Mouse (Mus musculus) embryonic facial prominence, embryonic 12.5 days (tissue): ENCODE data around the gene Atf1. TPM values are rescaled to one million over a fixed set of nuclear protein-coding genes. Genes with fewer than 3 reads are reported as not detected.

Experiments
- ATAC-seq: fragments of 200-750 bp; cut with Nextera tagmentation; 2 replicates; pipeline ENCODE4 v1.8.0; 2017; ENCODE audit not compliant: insufficient number of reproducible peaks, insufficient read depth, low FRiP score, low TSS enrichment
- H3K27ac ChIP-seq: fragments of 300-500 bp; sonication (generic); 2 replicates; pipeline ENCODE4 v1.5.1; 2016; ENCODE audit warnings: mild to moderate bottlenecking
- H3K27me3 ChIP-seq: fragments of 300-500 bp; sonication (generic); 2 replicates; pipeline ENCODE4 v1.6.1; 2016; ENCODE audit warnings: mild to moderate bottlenecking, moderate library complexity
- H3K36me3 ChIP-seq: fragments of 300-500 bp; sonication (generic); 2 replicates; pipeline ENCODE4 v1.6.1; 2016; ENCODE audit warnings: mild to moderate bottlenecking
- H3K4me1 ChIP-seq: fragments of 300-500 bp; sonication (generic); 2 replicates; pipeline ENCODE4 v1.6.1; 2016
- H3K4me2 ChIP-seq: fragments of 300-500 bp; sonication (generic); replicated peaks from 2 replicates; pipeline ENCODE4 v1.6.1; 2016; ENCODE audit warnings: mild to moderate bottlenecking, moderate library complexity
- H3K4me3 ChIP-seq: fragments of 300-500 bp; sonication (generic); 2 replicates; pipeline ENCODE4 v1.5.1; 2016; ENCODE audit warnings: mild to moderate bottlenecking
- H3K9ac ChIP-seq: fragments of 300-500 bp; sonication (generic); 2 replicates; pipeline ENCODE4 v1.6.1; 2016; ENCODE audit warnings: mild to moderate bottlenecking, moderate library complexity
- H3K9me3 ChIP-seq: fragments of 300-500 bp; sonication (generic); 2 replicates; pipeline ENCODE4 v1.6.1; 2016; ENCODE audit warnings: mild to moderate bottlenecking, moderate library complexity
- WGBS: fragments of 180-500 bp; shearing (Covaris S2); methylation state at CpG from one replicate; pipeline ENCODE4 v1.1.7; 2016; 5-methylcytosine and 5-hydroxymethylcytosine counted together
- polyA plus RNA-seq: library from polyadenylated mRNA; unstranded; fragments of >200 nt; fragmentation: Nextera tagmentation; extraction: Ambion mirVana; gene quantifications from 2 replicates; pipeline ENCODE4 v1.2.1, GENCODE M21; 2016

Atf1 gene
- polyA plus RNA-seq, 1 experiment from 2014 or later = 46.8 TPM

DNA sequence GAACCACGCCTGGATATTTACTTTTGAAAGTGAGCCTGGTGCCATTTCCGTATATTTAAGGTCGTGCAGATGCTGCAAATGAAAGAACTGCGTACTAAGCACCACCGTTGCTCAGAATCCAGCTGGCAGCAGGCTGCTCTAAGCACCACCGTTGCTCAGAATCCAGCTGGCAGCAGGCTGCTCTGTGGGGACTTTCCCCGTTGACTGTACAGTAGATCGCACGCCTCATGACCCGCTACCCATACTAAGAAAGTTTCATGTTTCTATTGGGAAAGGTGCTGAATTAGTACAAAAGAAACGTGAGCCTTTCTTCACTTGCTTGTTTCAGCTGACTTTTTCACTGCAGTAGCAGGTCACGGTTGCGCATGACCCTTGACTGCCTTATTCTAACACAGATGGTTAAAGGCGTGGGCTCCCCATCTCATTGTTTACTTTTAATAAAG, 38.6 kb upstream of the Atf1 start:
- H3K27me3 ChIP-seq = no peaks in the 10 kb centered on the region
- peaks cover 85% of the 10 kb centered on the region for H3K36me3 ChIP-seq
- H3K4me2 ChIP-seq = no peak overlapping the region
- no peak for ATAC-seq
- 73% methylated on average over 14 of the region's 14 CpGs for WGBS
- H3K4me3 ChIP-seq = no peak overlapping the region
- no peak overlapping the region for H3K27ac ChIP-seq
- no peaks in the 10 kb centered on the region for H3K9me3 ChIP-seq
- no peaks in the 10 kb centered on the region for H3K4me1 ChIP-seq
- H3K9ac ChIP-seq = no peak overlapping the region

- no peak overlapping the region for H3K9ac ChIP-seq
- H3K9me3 ChIP-seq = no peaks in the 10 kb centered on the region
- H3K27ac ChIP-seq = no peak overlapping the region
- H3K4me1 ChIP-seq = no peaks in the 10 kb centered on the region
- no peak overlapping the region for H3K4me2 ChIP-seq
- peaks cover 78% of the 10 kb centered on the region for H3K36me3 ChIP-seq
- no peaks in the 10 kb centered on the region for H3K27me3 ChIP-seq
- WGBS = 89% methylated on average over 5 of the region's 5 CpGs
- H3K4me3 ChIP-seq = no peak overlapping the region
- ATAC-seq = no peak
Measured at GRCm38 (mm10) chr15:100190083-100190482, 37.5 kb upstream of the Atf1 start.

DNA sequence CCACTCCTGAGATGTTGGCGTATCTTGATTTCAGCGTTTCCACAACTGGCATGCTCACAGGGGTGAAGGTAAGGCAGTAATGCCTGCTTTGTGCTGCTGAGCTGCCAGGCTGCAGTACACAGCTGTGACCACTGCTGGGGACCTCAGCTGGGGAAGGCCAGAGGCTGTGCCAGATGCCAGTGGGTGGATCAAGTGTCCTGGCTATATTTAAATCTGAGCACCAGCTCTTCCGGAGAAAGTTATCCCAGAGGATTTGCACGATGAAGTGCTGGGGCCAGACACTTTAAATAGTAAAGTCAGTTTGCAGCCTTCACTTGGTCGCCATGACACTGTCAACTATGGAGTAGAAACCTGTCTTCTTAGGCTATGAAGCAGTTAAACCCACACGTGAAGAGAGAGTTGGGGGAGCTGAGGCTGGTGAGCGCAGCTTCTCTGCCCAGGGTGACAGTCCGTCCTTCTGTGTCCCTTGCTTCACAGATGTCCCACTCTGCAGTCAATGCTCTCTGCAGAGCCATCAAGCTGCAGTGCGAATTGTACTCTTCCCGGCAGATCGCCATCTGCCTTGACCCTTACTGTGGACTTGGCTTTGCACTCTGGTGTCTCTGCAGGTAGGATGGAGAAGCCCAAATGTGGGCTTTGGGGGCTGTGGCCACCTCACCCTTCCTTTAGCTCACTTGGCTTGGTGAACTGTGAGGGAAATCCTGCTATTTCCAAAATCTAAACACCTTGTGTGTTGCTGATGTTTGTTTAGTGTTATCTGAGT, 28.5 kb upstream of the Atf1 start:
- Histone ChIP-seq H3K9ac (no peak overlapping the region), H3K27me3 (no peaks in the 10 kb centered on the region), H3K9me3 (no peaks in the 10 kb centered on the region), H3K36me3 (peaks cover 70% of the 10 kb centered on the region), H3K4me3 (no peak overlapping the region), H3K4me1 (no peaks in the 10 kb centered on the region), H3K4me2 (no peak overlapping the region), H3K27ac (no peak overlapping the region)
- ATAC-seq = no peak
- WGBS = 85% methylated on average over 11 of the region's 11 CpGs

DNA sequence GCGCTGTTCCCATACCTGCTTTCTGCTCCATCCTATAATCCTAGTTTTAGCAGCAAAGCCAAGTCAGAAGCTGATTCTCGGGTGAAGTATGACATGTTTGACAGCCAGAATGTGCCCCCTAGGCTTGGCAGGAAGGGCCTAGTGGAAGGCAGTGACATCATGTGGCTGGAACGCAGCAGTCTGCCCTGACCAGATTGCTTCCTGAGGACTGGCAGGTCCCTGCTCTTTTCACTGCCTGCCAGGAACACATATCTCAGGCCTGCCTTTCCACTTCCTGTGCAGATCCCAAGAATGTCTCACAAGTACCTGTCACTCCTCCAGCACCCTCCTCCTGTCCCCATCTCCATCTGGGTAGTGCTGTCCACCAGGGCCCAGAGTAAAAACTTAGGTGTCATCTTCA, 27.8 kb upstream of the Atf1 start:
- no peaks in the 10 kb centered on the region for H3K27me3 ChIP-seq
- no peak overlapping the region for H3K4me2 ChIP-seq
- no peak overlapping the region for H3K27ac ChIP-seq
- peaks cover 73% of the 10 kb centered on the region for H3K36me3 ChIP-seq
- no peak overlapping the region for H3K4me3 ChIP-seq
- no peak overlapping the region for H3K9ac ChIP-seq
- 62% methylated on average over 3 of the region's 3 CpGs for WGBS
- H3K4me1 ChIP-seq = no peaks in the 10 kb centered on the region
- ATAC-seq = no peak
- no peaks in the 10 kb centered on the region for H3K9me3 ChIP-seq

- Histone ChIP-seq H3K4me3 (no peak overlapping the region), H3K27me3 (no peaks in the 10 kb centered on the region), H3K4me1 (no peaks in the 10 kb centered on the region), H3K9me3 (no peaks in the 10 kb centered on the region), H3K27ac (no peak overlapping the region), H3K9ac (no peak overlapping the region), H3K4me2 (no peak overlapping the region), H3K36me3 (peaks cover 79% of the 10 kb centered on the region)
- no peak for ATAC-seq
- WGBS = 88% methylated on average over 3 of the region's 3 CpGs
Measured at GRCm38 (mm10) chr15:100201806-100202205, 25.8 kb upstream of the Atf1 start.

GRCm38 (mm10) chr15:100202431-100203015, 25.1 kb upstream of the Atf1 start:
- no peak for ATAC-seq
- H3K4me3 ChIP-seq = no peak overlapping the region
- H3K27me3 ChIP-seq = no peaks in the 10 kb centered on the region
- WGBS = 94% methylated on average over 4 of the region's 4 CpGs
- H3K27ac ChIP-seq = no peak overlapping the region
- no peak overlapping the region for H3K4me2 ChIP-seq
- H3K9me3 ChIP-seq = no peaks in the 10 kb centered on the region
- H3K9ac ChIP-seq = no peak overlapping the region
- H3K36me3 ChIP-seq = peaks cover 81% of the 10 kb centered on the region
- no peaks in the 10 kb centered on the region for H3K4me1 ChIP-seq

- ATAC-seq = no peak
- H3K36me3 ChIP-seq = peaks cover 85% of the 10 kb centered on the region
- 93% methylated on average over 1 of the region's 1 CpGs for WGBS
- no peaks in the 10 kb centered on the region for H3K9me3 ChIP-seq
- H3K4me1 ChIP-seq = no peaks in the 10 kb centered on the region
- H3K4me3 ChIP-seq = no peak overlapping the region
- no peaks in the 10 kb centered on the region for H3K27me3 ChIP-seq
- no peak overlapping the region for H3K27ac ChIP-seq
- no peak overlapping the region for H3K4me2 ChIP-seq
- H3K9ac ChIP-seq = no peak overlapping the region
Measured at GRCm38 (mm10) chr15:100204574-100204973, 23.0 kb upstream of the Atf1 start.

DNA sequence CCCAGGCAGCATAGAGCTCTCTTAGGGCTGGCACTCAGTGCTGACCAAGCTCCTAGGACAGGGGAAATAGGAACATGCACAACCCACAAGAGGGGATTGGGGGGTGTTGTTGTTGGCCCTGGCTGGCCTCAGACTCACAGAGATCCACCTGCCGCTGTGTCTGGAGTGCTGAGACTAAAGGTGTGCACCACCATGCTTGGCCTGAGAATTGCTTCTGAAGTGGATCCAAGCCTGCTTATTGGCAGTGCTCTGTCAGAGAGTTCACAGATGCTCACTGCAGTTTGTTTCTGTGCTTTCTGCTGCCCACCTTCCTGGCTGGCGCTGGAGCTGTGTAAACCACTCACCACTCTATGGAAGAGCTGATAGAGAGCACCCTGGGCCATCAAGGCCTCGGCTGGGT, 17.6 kb upstream of the Atf1 start:
- no peak overlapping the region for H3K4me2 ChIP-seq
- ATAC-seq = no peak
- 92% methylated on average over 3 of the region's 3 CpGs for WGBS

DNA sequence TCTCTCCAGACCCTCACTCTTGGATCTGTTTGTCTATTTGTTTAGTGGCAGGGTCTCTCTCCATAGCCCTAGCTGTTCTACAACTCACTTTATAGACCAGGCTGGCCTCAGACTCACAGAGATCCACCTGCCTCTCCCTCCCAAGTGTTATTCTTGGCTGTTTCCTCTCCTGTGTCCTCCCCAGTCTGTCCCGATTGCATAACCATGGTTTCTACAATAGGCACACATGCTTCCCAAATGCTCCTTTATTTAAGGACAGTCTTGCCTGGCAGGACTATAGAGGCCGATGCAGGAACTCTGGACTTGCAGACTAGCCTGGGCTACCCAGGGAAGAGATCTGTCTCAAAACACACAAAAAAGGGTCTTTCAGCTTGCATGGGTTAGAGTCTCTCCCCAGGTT, 14.3 kb upstream of the Atf1 start:
- Histone ChIP-seq H3K4me2 (no peak overlapping the region), H3K4me1 (no peaks in the 10 kb centered on the region), H3K9me3 (no peaks in the 10 kb centered on the region), H3K27me3 (no peaks in the 10 kb centered on the region), H3K9ac (no peak overlapping the region), H3K27ac (no peak overlapping the region), H3K4me3 (no peak overlapping the region), H3K36me3 (peaks cover 74% of the 10 kb centered on the region)
- no peak for ATAC-seq
- 96% methylated on average over 2 of the region's 2 CpGs for WGBS

More for the DNA sequence above, 17.6 kb upstream of the Atf1 start:
- Histone ChIP-seq H3K27ac (no peak overlapping the region), H3K9ac (no peak overlapping the region), H3K36me3 (peaks cover 94% of the 10 kb centered on the region), H3K27me3 (no peaks in the 10 kb centered on the region), H3K4me3 (no peak overlapping the region), H3K9me3 (no peaks in the 10 kb centered on the region), H3K4me1 (no peaks in the 10 kb centered on the region)

DNA sequence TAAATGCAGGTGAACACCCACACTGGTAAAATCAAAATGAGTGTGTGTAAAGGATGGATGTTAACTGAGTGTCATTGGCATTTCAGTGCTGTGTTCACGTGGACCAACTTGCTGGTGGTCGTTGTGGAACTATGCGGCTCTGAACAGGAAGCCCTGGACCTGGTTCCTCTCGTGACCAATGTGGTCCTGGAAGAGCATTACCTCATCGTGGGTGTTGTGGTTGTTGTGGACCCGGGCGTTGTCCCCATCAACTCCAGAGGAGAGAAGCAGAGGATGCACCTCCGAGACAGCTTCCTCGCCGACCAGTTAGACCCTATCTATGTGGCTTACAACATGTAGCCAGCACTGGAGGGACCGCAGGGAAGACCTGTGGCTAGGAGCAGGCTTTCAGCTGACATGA, 12.5 kb upstream of the Atf1 start:
- H3K9me3 ChIP-seq = no peaks in the 10 kb centered on the region
- H3K27ac ChIP-seq = no peak overlapping the region
- H3K36me3 ChIP-seq = peaks cover 60% of the 10 kb centered on the region
- no peak overlapping the region for H3K4me3 ChIP-seq
- no peaks in the 10 kb centered on the region for H3K4me1 ChIP-seq
- no peaks in the 10 kb centered on the region for H3K27me3 ChIP-seq
- H3K9ac ChIP-seq = no peak overlapping the region
- 93% methylated on average over 11 of the region's 11 CpGs for WGBS
- H3K4me2 ChIP-seq = no peak overlapping the region
- ATAC-seq = no peak

- 95% methylated on average over 9 of the region's 9 CpGs for WGBS
- no peak for ATAC-seq
- Histone ChIP-seq H3K9ac (no peak overlapping the region), H3K27ac (no peak overlapping the region), H3K4me3 (no peak overlapping the region), H3K27me3 (no peaks in the 10 kb centered on the region), H3K4me1 (no peaks in the 10 kb centered on the region), H3K9me3 (no peaks in the 10 kb centered on the region), H3K4me2 (no peak overlapping the region), H3K36me3 (peaks cover 49% of the 10 kb centered on the region)
Measured at GRCm38 (mm10) chr15:100216173-100216572, 11.4 kb upstream of the Atf1 start.

DNA sequence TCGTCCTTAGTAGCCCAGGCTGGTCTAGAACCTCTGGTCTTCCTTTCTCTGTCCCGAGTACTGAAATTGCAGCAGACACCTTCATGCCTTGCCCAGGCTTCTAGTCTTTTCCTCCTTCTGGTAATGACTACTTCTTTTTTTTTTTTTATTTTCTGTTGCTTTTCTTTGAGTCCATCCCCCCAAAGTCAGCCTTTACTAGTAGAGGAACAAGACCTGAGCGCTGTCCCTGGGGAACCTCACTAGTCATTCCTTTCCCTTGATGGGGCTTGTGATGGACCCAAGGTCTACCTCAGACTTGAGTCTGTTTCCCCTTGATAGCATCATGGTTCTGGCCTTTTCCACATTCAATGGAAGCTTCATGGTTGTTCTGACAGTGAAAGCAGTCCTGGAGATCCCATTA, 9.6 kb upstream of the Atf1 start:
- no peak overlapping the region for H3K9ac ChIP-seq
- no peak for ATAC-seq
- no peaks in the 10 kb centered on the region for H3K27me3 ChIP-seq
- H3K4me3 ChIP-seq = no peak overlapping the region
- WGBS = 93% methylated on average over 3 of the region's 3 CpGs
- H3K4me2 ChIP-seq = no peak overlapping the region
- H3K4me1 ChIP-seq = no peaks in the 10 kb centered on the region
- H3K9me3 ChIP-seq = peaks cover 7% of the 10 kb centered on the region; the same call in 1 of the 2 replicates
- H3K36me3 ChIP-seq = peaks cover 31% of the 10 kb centered on the region
- no peak overlapping the region for H3K27ac ChIP-seq
